Mouse (Mus musculus) CH12.LX (cell line): Measurements from ENCODE around the gene Laptm5.
A peak's percentile ranks its signal among the peaks of the same experiment; 100 is the strongest.

Source experiments
- BHLHE40 ChIP-seq: IDR thresholded peaks from 2 replicates; pipeline ENCODE4 v1.6.1; 2011; ENCODE audit warnings: mild to moderate bottlenecking, low read depth, low read length, improper control_type of control experiment
- CTCF ChIP-seq, 2 experiments: IDR thresholded peaks in 1 of 2; conservative IDR thresholded peaks in 1 of 2; 2 replicates each; pipeline ENCODE4 v1.5.1; 2011 to 2012; ENCODE audit warnings: low read depth in 2 of 2, low read length in 2 of 2, improper control_type of control experiment in 1 of 2, inconsistent platforms in 1 of 2, mild to moderate bottlenecking in 1 of 2, moderate library complexity in 1 of 2
- ETS1 ChIP-seq: conservative IDR thresholded peaks from 2 replicates; pipeline ENCODE4 v1.6.1; 2012; ENCODE audit warnings: low read depth, mild to moderate bottlenecking, inconsistent platforms, low read length, improper control_type of control experiment, moderate library complexity
- HCFC1 ChIP-seq: IDR thresholded peaks from 2 replicates; pipeline ENCODE4 v1.6.1; 2012; ENCODE audit warnings: low read depth, mild to moderate bottlenecking, inconsistent platforms, low read length, improper control_type of control experiment
- IRF4 ChIP-seq: IDR thresholded peaks from 2 replicates; pipeline ENCODE4 v1.6.1; 2014; ENCODE audit warnings: low read depth, mild to moderate bottlenecking, inconsistent platforms, low read length, improper control_type of control experiment
- JUND ChIP-seq: conservative IDR thresholded peaks from 2 replicates; pipeline ENCODE4 v1.6.1; 2011; ENCODE audit warnings: low read depth, low read length, improper control_type of control experiment
- MAZ ChIP-seq: IDR thresholded peaks from 2 replicates; pipeline ENCODE4 v1.6.1; 2012; ENCODE audit warnings: low read depth, mild to moderate bottlenecking, inconsistent platforms, low read length, improper control_type of control experiment, moderate library complexity
- MYC ChIP-seq: IDR thresholded peaks from 2 replicates; pipeline ENCODE4 v1.6.1; 2011; ENCODE audit warnings: low read depth, mild to moderate bottlenecking, improper control_type of control experiment, low read length
- NRF1 ChIP-seq: IDR thresholded peaks from 2 replicates; pipeline ENCODE4 v1.6.1; 2014; ENCODE audit warnings: low read depth, mild to moderate bottlenecking, inconsistent platforms, low read length, improper control_type of control experiment, moderate library complexity
- POLR2A ChIP-seq: IDR thresholded peaks from 2 replicates; pipeline ENCODE4 v1.6.1; 2011; ENCODE audit warnings: low read depth, mild to moderate bottlenecking, improper control_type of control experiment, low read length
- SIN3A ChIP-seq: IDR thresholded peaks from 2 replicates; pipeline ENCODE4 v1.6.1; 2012; ENCODE audit warnings: low read length, improper control_type of control experiment, inconsistent platforms
- TCF12 ChIP-seq: IDR thresholded peaks from 2 replicates; pipeline ENCODE4 v1.6.1; 2014; ENCODE audit warnings: low read depth, mild to moderate bottlenecking, inconsistent platforms, low read length, improper control_type of control experiment
- USF2 ChIP-seq: conservative IDR thresholded peaks from 2 replicates; pipeline ENCODE4 v1.6.1; 2011; ENCODE audit warnings: low read depth, low read length, improper control_type of control experiment
- ZC3H11A ChIP-seq: IDR thresholded peaks from 2 replicates; pipeline ENCODE4 v1.6.1; 2012; ENCODE audit warnings: low read depth, mild to moderate bottlenecking, inconsistent platforms, low read length, improper control_type of control experiment

DNA sequence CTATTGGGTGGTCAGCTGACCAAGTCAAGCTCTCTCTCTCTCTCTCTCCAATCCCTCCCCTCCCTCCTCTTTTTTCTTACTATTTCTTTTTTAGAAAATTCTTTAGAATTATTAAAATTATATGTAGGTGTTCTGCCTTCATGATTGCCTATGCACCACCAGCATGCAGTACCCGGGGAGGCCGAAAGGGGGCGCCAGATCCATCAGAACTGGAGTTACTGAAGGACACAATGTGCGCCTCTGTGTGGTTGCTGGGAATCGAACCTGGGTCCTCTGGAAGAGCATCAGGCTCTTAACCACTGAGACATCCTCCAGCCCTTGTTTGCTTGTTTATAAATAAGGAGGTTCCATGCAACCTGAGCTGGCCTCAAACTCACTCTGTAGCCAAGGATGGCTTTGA, 39.5 kb upstream of the Laptm5 start:
- TF ChIP-seq NRF1 (no peak), CTCF (conservative IDR thresholded peaks at IDR 0.05 in 1 of 2, IDR thresholded peaks at IDR 0.05 in 1 of 2; ENCODE audit: low read depth in 2 of 2, low read length in 2 of 2) (peak; percentile 14 to 53; a peak in 3 of 4 replicates), ZC3H11A (no peak), IRF4 (no peak), USF2 (no peak), TCF12 (no peak), POLR2A (no peak), JUND (no peak), MYC (no peak), HCFC1 (no peak), BHLHE40 (no peak), SIN3A (no peak), MAZ (no peak), ETS1 (no peak)
